Mouse (Mus musculus) gastrocnemius, postnatal 4 days (tissue): ENCODE data around the gene Gga1. TPM values are rescaled to one million over a fixed set of nuclear protein-coding genes. Genes with fewer than 3 reads are reported as not detected.
A peak's percentile ranks its signal among the peaks of the same experiment; 100 is the strongest.

Experiments used
- DNase-seq, 2 experiments: peaks; one replicate each; pipeline ENCODE4 v3.0.0; 2021 to 2022; ENCODE audit warnings: low spot score in 2 of 2, mixed read lengths in 2 of 2
- long read RNA-seq, 2 experiments: library from polyadenylated mRNA; stranded (forward); transcript quantifications; one replicate each; pipeline ENCODE4 v2.0.0; 2021
- total RNA-seq, 2 experiments: library from RNA; stranded (reverse); gene quantifications; 2 replicates each; pipeline ENCODE4 v1.2.3; 2021

The Gga1 gene
- total RNA-seq, result 10 to 100 TPM; 36.8 to 40.9 TPM
- long read RNA-seq, experiment 1, transcript Gga1-201 (17 exons, 3,034 nt), result major isoform, 78 of 109 reads
- long read RNA-seq, experiment 1, partial matches to known transcripts, result 8 of 109 reads
- long read RNA-seq, experiment 1, other reads (novel, unspliced or antisense), result 23 of 109 reads
- long read RNA-seq, experiment 2, transcript Gga1-201 (17 exons, 3,034 nt), result major isoform, 119 of 155 reads
- long read RNA-seq, experiment 2, partial matches to known transcripts, result 16 of 155 reads
- long read RNA-seq, experiment 2, other reads (novel, unspliced or antisense), result 20 of 155 reads

- peak; percentile 79 to 92 for DNase-seq
Observed at GRCm38 (mm10) chr15:78876991-78877809, at the start of gene Gga1. Gene Gga1, plus strand, starts transcription at chr15:78877190.

- no peak for DNase-seq
Observed at GRCm38 (mm10) chr15:78828315-78828714, 48.7 kb upstream of the Gga1 start.

- no peak for DNase-seq
Observed at GRCm38 (mm10) chr15:78829636-78830035, 47.4 kb upstream of the Gga1 start.

DNA sequence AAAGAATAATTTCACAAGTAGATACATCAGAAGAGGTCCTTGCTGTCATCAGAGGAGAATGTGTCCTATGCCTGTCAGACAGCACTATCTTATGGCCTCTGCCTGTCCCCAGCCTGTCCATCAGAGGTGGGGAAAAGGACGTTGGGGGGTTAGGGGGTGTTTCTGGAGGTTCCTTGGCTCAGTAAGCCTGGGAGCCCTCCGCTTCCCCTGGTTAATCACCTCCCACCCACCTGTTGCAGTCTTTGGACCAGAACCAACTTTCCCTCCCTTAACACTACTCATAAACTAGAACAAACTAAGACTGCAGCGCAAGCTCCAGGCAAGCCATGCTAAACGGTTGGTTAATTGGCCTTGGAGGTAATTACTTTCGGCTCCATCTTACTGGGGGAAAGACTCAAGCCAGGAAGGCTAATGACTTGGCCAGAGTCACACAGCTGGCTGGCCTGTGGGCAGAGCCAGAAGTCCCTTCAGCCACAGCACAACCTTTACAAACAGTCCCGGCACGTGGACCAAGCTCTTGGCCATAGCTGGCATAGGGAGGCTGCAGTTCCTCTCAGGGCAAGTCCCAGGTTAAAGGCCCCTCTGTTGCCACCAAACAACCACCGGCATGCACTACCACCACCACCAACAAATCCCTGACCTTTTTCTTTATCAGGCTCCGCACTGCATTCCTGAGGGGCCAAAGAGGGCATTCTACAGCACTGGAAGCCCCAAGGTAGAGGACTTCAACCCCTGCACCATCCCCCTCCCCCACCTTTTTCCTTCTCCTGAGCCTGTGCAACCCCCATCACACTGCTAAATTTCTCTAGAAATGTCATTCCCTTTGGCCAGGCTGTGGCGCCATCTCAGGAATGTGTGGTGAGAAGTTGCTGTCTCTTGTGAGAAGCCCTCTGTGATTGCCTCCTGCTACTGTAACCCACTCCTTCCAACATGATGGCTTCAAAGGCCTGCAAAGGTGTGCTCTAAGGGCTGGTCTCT is 46.0 kb upstream of the Gga1 start:
- DNase-seq, result peak in 1 of 2 experiments; percentile 9

DNA sequence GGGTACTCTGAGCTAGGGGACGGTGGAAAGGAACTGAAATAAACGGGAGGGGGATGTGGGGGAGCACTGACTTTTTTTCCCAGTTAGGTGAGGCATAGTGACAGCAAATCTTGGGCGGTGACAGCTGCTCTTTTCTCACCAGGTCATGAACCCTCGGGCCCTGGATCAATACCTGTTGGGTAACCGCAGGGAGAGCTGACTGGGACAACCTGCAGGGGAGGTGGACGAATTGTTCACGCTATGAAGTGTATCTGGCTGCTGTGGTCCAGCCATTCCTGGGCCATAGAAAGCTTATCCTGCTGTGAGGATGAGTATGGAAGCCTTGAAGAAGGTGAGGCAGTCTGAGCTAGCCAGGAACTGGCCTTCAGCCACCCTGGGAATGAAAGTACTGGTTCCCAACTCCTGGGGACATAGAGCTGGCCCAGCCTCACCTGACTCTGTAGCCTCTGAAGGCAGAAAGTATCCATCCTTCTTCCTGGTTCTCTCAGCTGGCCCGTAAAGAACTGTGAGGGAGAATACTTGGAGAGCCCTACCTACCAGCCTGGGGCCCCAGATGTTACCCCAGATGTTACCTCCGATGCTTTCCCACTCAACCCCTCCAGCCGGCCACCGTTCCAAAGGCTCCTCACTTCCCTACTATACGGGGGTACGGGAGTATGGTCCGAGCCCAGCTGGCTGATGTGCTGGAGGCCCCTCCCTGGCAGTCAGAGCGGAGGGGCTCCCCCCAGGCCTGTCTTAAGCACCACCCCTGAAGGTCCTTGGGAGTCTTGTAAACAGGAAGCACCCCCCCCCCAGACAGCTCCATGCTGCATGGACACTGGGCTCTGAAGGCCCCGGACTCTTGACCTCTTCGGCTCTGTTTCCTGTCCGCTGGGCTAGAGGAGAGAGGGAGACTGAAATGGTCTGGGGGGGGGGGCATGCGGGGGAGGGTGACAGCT is 45.0 kb upstream of the Gga1 start:
- peak in 1 of 2 experiments; percentile 31 for DNase-seq

DNA sequence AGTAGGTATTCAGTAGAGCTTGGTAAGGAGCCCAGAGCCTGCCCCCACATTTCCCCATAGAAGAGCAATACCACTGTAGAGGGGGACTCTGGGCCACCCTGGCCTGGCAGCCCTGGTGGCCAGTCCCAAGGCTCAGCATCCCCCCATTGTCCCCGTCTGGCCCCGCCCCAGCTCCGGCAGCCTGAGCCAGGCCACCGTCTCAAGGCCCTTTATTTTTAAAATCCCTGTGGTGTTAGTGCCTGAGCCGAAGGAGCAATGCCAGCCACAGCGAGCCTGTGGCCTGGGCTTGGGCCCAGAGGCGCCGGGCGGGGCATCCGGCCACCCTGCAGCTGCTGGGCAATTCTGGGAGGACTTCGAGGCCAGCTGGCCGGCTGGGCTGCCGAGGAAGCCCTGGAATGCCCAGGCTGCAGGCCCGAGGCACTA is 44.3 kb upstream of the Gga1 start:
- DNase-seq, result peak; percentile 67 to 84

GRCm38 (mm10) chr15:78833582-78833981 is 43.4 kb upstream of the Gga1 start:
- DNase-seq, result no peak

GRCm38 (mm10) chr15:78834233-78835005 is 42.6 kb upstream of the Gga1 start:
- DNase-seq, result peak in 1 of 2 experiments; percentile 48

DNA sequence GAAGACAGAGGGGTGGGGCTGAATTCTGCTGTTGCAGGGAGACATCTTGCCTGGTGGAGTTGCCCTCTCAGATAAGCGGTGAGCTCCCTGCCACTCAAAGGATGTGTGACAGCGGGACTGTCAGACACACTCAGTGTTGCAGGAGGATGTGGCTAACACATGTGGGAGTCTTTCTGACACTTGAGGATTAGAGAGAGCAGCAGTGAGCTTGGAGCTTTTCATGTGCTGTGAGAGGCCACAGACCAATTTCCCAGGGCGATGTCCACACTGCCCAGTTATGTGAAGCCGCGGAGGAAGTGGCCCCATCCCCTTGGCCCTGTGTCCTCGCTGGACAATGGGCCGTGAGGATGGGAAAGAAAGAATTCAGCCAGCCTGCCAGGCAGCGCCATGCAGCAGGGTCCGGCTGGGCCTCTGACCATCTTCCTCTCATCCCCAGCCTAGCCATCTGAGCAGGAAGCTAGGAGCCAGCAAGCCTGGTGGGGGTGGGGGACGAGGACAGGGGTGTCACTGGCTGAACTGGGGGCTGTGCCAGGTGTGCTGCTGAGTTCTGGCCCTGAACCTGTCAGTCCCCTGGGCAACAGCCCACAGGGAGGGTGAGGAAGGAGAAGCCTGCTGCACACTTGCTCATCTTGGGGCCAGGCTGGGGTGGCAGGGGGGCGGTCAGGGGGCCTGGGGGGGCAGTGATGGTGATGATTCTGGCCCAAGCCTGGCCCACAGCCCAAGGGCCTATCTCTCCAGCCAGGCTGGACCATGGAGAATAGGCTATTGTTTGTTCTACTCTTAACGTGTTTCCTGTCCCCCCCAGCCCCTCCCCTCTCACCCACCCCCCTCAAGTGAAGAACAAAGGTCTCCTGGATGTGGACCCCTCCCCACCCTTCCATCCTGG is 41.5 kb upstream of the Gga1 start:
- peak in 1 of 2 experiments; percentile 55 for DNase-seq

- peak in 1 of 2 experiments; percentile 49 for DNase-seq
Observed at GRCm38 (mm10) chr15:78836086-78836621, 40.8 kb upstream of the Gga1 start.

- DNase-seq, result no peak
Observed at GRCm38 (mm10) chr15:78839744-78840143, 37.2 kb upstream of the Gga1 start.

GRCm38 (mm10) chr15:78840241-78840640 is 36.7 kb upstream of the Gga1 start:
- DNase-seq, result no peak

GRCm38 (mm10) chr15:78840751-78841150 is 36.2 kb upstream of the Gga1 start:
- DNase-seq, result no peak

- DNase-seq, result no peak
Observed at GRCm38 (mm10) chr15:78841161-78841790, 35.7 kb upstream of the Gga1 start.

- peak; percentile 69 to 76 for DNase-seq
Observed at GRCm38 (mm10) chr15:78842371-78843163, 34.4 kb upstream of the Gga1 start, which contains the start of gene Cdc42ep1. Gene Cdc42ep1, plus strand, starts transcription at chr15:78842624.
